Mouse (Mus musculus) embryo, embryonic 10 days (tissue): ENCODE measurements at regions not wholly inside any gene's neighbourhood (a gene's known extent, or its start where the extent isn't known, plus 50 kb on each side); places are given as distances from the start of the nearest gene placed in this dataset.

ENCODE experiments used
- DNase-seq: peaks from one replicate; pipeline ENCODE4 v3.0.0-alpha.2; 2015; ENCODE audit warnings: low spot score

DNA sequence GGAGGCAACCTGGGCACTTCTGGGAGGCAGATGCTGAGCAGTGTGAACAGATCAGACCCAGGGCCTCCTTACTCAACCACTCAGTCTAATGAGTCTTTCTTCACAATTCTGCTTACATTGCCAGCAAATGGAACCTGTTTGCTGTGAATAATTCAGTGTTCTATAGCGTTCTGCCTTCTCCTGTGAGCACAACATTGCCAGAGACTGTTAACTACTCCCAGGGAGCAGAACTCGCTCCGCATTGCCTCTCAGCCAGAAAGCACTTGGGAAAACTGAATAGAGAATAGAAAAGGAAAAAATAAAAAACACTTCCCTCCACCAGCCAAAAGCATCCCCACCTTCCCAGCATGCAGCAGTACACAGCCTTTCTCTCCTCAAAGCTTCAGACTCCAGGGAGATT is 51.5 kb downstream of the Aym1 start:
- DNase-seq = no peak

DNA sequence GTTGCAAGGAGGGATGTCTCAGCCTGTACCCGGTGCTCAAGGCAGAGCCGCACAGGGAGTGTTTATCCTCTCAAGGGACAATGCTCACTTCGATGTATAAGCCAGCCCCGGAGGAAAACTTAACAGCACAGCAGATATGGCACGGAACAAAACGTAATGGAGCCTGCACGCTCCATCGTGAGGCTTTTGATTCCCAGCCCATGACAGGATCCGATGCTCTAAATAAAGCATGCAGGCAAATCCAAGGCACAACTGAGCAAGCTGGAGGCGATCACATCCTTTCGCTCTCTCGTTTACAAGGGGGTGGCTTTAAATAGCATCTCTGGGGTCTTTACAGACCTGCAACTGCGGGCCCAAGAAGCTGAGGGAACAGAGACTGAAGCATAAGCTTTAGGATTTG is 53.9 kb downstream of the Aym1 start:
- DNase-seq = no peak

DNA sequence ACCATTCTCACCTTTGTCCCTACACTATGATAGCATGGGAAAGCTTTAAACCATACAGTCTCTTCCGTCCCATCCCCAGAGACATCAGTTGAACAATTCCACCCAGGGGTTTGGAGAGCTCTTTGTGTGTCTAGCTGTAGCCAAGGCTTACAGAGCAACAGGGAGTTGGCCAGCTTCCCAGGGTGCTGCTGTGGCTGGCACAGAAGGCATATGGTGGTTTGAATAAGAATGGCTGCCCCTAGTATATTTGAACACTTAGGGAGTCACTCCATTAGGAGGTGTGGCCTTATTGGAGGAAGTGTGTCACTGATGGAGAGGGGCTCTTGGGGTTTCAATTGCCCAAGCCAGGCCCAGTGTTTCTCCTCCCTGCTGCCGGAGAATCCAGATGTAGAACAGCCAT is 57.5 kb downstream of the Aym1 start:
- no peak for DNase-seq

DNA sequence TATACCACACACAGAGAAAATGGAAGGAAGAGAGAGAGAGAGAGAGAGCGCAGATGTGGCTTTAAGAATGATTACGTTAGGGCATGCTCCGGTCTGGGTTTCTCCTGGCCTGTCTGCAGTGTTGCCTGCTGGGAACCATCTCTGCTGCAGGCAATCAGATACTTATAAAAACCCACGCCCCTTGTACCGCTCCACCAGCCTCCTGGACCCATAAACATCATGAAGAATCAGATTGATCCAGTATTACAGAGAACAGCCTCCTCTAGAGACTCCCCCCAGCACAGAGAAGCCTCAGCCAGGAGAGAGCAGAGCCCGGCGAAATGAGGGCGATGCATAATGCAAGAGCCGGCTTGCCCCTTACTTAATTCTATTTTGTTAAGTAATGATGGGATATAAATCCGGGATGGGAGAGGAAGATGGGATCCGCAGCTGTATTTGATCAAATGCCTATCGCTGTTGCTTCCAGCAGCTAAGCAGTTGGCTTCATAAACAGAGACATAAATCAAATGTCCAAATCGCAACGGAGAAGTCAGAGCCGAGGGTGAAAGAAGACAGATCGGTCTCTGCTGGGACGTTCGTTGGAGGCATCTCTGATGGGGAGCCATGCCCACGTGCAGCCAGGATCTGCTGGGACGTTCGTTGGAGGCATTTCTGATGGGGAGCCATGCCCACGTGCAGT is 61.4 kb downstream of the Aym1 start:
- no peak for DNase-seq

DNA sequence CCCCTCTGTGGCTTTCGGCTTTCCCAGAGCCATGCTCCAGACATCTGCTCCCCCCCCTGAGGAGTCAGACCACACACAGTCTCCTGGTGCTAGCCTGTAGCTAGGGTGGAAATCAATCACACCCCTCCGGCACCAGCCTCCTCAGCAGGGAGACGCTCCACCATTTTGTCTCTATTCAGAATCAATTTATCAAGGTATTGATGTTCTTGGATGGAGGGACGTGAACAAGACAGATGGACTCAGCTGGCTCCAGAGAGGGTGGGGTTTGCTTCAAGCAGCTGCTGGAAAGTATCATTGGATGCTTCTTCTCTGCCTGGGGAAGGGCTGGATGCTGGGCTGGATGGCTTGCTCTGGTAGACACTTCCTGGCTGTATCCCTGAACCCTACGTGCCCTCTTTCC is 63.5 kb downstream of the Aym1 start:
- peak; percentile 63 for DNase-seq

DNA sequence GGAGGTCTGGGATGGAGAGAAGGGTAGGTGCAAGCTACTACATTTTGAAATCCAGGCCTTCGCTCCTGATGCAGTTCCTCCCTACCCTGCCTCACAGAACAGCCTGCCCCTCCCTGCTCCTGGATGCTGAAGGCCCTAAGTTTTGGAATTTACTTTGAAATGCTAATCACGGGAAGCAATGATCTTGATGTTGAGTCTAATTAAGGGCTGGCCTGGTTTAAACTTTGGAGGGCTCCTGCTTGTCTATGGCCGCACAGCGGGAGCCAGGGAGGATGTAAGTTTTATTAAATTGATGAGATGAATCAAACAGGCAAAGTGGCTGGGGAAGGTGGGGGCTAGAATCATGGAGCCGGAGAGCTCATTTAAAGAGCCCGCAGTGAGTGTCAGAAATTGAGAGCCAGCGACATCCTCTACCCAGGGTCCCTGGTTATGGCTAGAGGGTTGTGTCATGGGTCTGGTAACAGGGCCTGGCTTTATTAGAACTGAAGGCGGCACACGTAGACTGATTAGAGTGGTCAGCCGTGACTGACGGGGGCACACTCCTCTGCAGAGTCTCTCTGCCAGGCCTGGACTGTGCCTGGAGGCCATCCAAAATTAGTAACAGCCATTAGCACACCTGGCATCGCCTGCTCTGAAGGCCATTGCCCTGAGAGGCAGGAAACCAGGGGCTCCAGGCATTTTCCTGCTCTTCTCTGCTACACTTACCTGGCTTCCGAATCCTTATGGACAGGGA is 65.1 kb downstream of the Aym1 start:
- no peak for DNase-seq

DNA sequence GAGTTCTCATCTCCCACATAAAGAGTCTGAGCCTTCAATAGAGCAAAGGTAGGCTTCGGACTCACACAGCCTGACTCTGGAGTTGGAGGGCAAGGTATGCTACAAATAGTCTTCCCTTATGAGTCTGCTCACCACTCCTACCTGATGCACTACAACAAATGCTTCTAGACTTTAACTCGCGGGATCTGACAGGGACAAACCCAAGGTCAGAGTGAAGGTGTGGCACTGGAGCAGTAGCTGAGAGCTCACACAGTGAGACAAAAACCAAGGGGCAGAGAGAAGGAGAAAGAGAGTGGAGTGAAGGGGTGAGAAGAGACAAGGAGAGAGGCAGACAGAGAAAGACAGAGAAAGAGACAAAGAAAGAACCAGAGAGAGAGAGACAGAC is 65.6 kb downstream of the Aym1 start:
- DNase-seq = no peak

DNA sequence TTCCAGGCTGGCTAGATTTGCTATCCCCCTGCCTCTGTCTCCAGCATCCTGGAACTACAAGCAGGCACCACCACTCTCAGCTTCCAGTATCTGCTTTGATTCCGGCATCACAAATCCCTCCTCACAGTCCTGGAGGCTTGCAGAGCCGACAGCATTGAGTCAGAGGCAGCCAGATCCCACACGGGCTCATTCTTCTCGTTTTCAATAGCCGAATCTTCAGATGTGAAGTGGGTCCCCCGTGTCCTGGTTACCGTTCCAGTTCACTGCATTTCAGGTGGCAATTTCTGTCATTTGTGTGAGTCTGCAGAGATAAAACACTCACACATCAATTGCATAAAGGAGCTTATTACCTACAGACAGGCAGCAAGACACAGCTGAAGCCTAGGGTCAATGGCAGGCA is 62.4 kb upstream of the Wscd2 start:
- no peak for DNase-seq

DNA sequence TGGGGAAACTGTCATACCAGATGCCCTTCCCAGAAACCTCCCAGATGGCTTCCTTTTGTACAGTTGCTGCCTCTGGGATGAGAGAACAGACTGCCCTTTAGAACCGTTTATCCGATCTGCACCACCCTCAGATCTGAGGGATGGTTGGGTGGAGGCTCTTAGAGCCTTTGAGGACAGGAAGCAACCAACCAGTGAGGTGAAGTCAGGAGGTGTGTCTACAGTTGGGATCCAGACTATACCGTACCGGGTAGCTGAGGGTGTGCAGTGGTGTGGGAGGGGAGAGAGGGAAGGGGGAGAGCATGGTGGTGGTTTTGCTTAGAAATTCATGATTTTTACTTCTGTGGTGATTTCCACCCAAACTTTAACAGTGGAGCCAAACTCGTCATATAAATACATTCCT is 58.8 kb upstream of the Wscd2 start:
- no peak for DNase-seq

DNA sequence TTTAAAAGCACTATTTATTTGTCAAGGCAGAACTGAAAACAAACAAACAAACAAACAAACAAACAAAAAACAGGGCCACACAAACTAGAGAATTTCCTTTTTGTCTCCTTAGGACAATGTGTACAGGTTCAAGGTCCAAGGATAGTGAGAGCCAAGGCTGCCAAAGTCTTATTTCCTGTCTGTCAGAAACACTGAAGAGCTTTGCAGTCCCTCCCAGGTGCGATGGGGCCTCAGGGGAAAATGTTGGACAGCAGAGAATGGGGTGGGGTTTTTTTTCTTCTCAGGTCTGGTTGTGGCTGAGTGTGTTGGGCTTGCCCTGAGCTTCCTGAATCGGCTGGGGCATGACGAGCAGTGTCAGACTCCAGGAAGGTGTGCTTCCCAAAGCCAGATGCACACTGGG is 53.1 kb upstream of the Wscd2 start:
- DNase-seq = no peak
